Mouse (Mus musculus): ENCODE measurements around the gene Nadk2.

Nadk2 gene

DNA sequence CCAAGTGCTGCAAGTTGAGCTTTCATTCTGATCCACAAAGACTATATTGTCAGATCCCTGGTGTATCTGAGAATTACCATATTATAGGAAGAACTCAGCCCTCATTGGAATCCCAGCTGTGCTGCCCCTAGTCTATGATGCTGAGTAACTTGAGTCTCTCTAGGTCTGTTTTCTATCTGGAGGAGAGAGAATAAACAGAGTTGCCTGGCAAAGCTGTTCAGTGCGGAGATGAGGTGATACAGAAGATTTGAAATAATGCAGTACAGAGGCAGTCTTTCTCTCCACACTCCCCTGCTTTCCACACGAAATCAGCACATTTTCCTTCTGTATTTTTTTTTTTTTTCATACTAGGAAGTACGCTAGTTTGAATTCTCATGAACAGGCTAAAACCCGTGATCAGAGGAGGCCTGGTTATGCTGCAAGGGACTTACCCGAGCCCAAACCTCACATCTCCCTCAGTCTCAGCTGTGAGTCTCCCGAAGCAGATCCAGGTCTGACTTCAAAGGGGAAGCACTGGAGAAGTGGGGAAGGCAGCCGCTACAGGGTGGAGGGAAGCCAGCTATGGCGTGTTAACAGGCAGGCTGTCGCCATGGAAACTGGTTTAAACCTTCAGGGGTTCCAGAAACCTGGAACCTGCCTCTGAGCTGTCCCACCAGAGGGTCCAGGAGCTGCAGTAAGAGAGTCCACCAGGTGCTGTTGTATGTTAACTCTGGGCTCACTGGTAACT lies 59.9 kb downstream of the Nadk2 start:
- no peak for DNase-seq (ENCODE audit: low spot score in 2 of 2)

- DNase-seq (ENCODE audit: low spot score in 2 of 2): no peak
These were observed 60.4 kb downstream of the Nadk2 start for GRCm38 (mm10) chr15:9131499-9131888.

DNA sequence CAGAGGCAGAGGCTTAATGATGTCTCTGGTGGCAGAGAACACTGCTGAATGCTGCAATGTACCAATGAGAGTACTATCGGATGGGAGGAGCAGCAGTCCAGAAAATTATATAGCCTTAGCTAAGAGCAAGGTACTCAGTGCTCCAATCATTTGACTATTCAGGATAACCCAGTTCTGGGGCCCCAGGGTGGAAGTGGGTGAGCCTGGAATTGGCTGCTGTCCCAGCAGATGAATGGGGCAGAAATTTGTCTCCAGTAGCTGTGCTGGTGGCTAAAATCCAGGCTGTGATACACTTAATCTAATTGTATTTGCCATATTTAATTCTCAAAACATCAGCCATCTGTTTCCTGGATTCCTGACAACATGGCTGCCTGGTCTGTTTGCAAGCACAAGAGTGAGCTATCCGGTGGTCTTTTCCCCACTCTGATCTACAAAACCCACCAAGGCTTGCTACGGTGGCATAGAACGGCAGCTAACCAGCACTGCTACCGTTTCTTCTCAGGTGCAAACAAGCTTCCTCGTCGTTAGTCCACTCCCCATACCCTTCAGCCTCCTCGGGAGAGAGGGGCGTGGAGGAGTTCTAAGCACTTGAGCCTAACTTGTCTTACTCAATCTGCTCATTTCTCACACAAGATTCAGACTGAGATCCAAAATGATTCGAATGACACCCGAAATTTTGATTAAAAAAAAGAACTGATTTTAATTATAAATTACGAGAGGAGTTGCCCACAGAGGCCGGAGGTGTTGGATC lies 61.8 kb downstream of the Nadk2 start:
- no peak for DNase-seq (ENCODE audit: low spot score in 2 of 2)

- no peak for DNase-seq (ENCODE audit: low spot score in 2 of 2)
These were observed 63.9 kb downstream of the Nadk2 start for GRCm38 (mm10) chr15:9134891-9135507.

GRCm38 (mm10) chr15:9139447-9139846 lies 68.4 kb downstream of the Nadk2 start:
- no peak for DNase-seq (ENCODE audit: low spot score in 2 of 2)

DNA sequence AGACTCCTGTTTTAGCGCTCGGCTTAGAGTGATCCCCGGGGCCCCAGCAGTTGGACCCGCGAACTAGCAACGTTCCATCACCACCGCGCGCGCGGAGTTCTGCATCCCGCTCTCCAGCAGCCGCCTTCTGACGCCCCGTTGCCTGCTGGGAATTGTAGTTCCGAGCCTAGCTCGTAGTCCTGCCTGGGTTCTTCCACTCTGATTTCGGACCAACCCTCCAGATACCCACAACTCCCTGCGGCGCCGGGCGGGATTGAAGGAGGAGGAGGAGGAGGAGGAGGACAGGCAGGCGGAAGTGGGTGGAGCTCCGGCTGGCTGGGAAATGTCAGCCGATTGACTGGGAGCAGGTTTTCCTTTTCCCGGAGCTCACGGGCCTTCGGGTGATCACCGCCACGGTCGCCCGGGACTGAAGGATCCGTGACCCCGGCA lies 69.2 kb downstream of the Nadk2 start, which contains the start of gene Lmbrd2:
Gene Lmbrd2, plus strand, starts transcription at position 299 of the 429 bp plus-strand sequence.
- peak; percentile 89 to 95 for DNase-seq (ENCODE audit: low spot score in 2 of 2)

- peak in 1 of 2 experiments; percentile 48 for DNase-seq (ENCODE audit: low spot score in 2 of 2)
These were observed 69.7 kb downstream of the Nadk2 start for GRCm38 (mm10) chr15:9140684-9141171.

- no peak for DNase-seq (ENCODE audit: low spot score in 2 of 2)
These were observed 84.3 kb downstream of the Nadk2 start, which contains the start of gene Skp2 for GRCm38 (mm10) chr15:9155325-9155724. Gene Skp2 (minus strand): TSS chr15:9155425.

Data from frontal cortex, postnatal 25 days (tissue).